ENCODE assay signal across 8 mouse cellular contexts in genomic region chr11:80208465-80208859, GRCm38 (mm10). TPM values are rescaled to one million over a fixed set of nuclear protein-coding genes. Genes with fewer than 3 reads are reported as not detected.
DNase-seq lines count a peak whose midpoint lies in the region; ATAC-seq and TF ChIP-seq lines count a peak whose summit lies in the region.

No protein-coding gene starts in this region.

- no peaks in the 10 kb centered on the region for H3K27me3 ChIP-seq in embryonic facial prominence, embryonic 11.5 days (ENCODE audit: control insufficient read depth, insufficient read depth, low read length)
- no peaks in the 10 kb centered on the region for H3K27me3 ChIP-seq in hindbrain, embryonic 15.5 days
- H3K27me3 ChIP-seq in midbrain, embryonic 11.5 days (ENCODE audit: control insufficient read depth, insufficient read depth, low read length), result no peaks in the 10 kb centered on the region

- TF ChIP-seq CTCF in gastrocnemius, adult 2 months (IDR thresholded peaks at IDR 0.05), result no peak

- H3K9ac ChIP-seq in embryonic facial prominence, embryonic 11.5 days (replicated peaks; ENCODE audit: low read length), result no peak overlapping the region
- no peak overlapping the region for H3K9ac ChIP-seq in hindbrain, embryonic 15.5 days
- H3K9ac ChIP-seq in midbrain, embryonic 11.5 days (ENCODE audit: low read length), result no peak overlapping the region

- no peak overlapping the region for H3K4me2 ChIP-seq in embryonic facial prominence, embryonic 11.5 days (ENCODE audit: low read depth, low read length)
- H3K4me2 ChIP-seq in hindbrain, embryonic 15.5 days, result peak overlapping the region; percentile 29
- no peak overlapping the region for H3K4me2 ChIP-seq in midbrain, embryonic 11.5 days

- no peaks in the 10 kb centered on the region for H3K4me1 ChIP-seq in embryonic facial prominence, embryonic 11.5 days (ENCODE audit: control insufficient read depth, insufficient read depth, low read length)
- H3K4me1 ChIP-seq in hindbrain, embryonic 15.5 days (replicated peaks), result peaks cover 18% of the 10 kb centered on the region
- peaks cover 8% of the 10 kb centered on the region for H3K4me1 ChIP-seq in midbrain, embryonic 11.5 days (ENCODE audit: control insufficient read depth, insufficient read depth, low read length)

- 36% methylated on average over 7 of the region's 7 CpGs for WGBS in embryonic facial prominence, embryonic 11.5 days
- 37% methylated on average over 7 of the region's 7 CpGs for WGBS in hindbrain, embryonic 15.5 days
- 34% methylated on average over 7 of the region's 7 CpGs for WGBS in midbrain, embryonic 11.5 days

- H3K9me3 ChIP-seq in embryonic facial prominence, embryonic 11.5 days (replicated peaks; ENCODE audit: control insufficient read depth, low read length), result no peaks in the 10 kb centered on the region
- H3K9me3 ChIP-seq in hindbrain, embryonic 15.5 days, result no peaks in the 10 kb centered on the region
- H3K9me3 ChIP-seq in midbrain, embryonic 11.5 days (ENCODE audit: control insufficient read depth, low read length), result no peaks in the 10 kb centered on the region

- intact Hi-C loops in gastrocnemius, adult 2 months (cut with DNase I), result no loop called here
- intact Hi-C loops in gastrocnemius, postnatal 14 days (cut with DNase I; ENCODE audit: low total_unique reads), result no loop called here
- intact Hi-C loops in left cerebral cortex, postnatal 14 days (cut with DNase I), result no loop called here

- H3K27ac ChIP-seq in gastrocnemius, adult 2 months, result peak overlapping the region; percentile 43
- H3K27ac ChIP-seq in embryonic facial prominence, embryonic 11.5 days (replicated peaks; ENCODE audit: low read depth, low read length), result no peak overlapping the region
- no peak overlapping the region for H3K27ac ChIP-seq in hindbrain, embryonic 15.5 days (replicated peaks)
- no peak overlapping the region for H3K27ac ChIP-seq in midbrain, embryonic 11.5 days (ENCODE audit: low read depth, low read length)

- no peaks in the 10 kb centered on the region for H3K36me3 ChIP-seq in embryonic facial prominence, embryonic 11.5 days (replicated peaks; ENCODE audit: control insufficient read depth, insufficient read depth, low read depth, low read length)
- no peaks in the 10 kb centered on the region for H3K36me3 ChIP-seq in hindbrain, embryonic 15.5 days
- H3K36me3 ChIP-seq in midbrain, embryonic 11.5 days (ENCODE audit: control insufficient read depth, insufficient read depth, low read length), result no peaks in the 10 kb centered on the region

- ATAC-seq in embryonic facial prominence, embryonic 11.5 days (replicated peaks; ENCODE audit: insufficient number of reproducible peaks, low FRiP score, low TSS enrichment, low read depth), result peak; percentile 34
- ATAC-seq in hindbrain, embryonic 15.5 days (ENCODE audit: low FRiP score, low read depth), result peak; percentile 63; the same call in 1 of the 2 replicates
- ATAC-seq in midbrain, embryonic 11.5 days (ENCODE audit: low FRiP score), result no peak; the same call in 1 of the 2 replicates

- H3K4me3 ChIP-seq in gastrocnemius, adult 2 months, result peak overlapping the region; percentile 85
- H3K4me3 ChIP-seq in embryonic facial prominence, embryonic 11.5 days (ENCODE audit: low read depth, low read length), result peak overlapping the region; percentile 73; the same call in 1 of the 2 replicates
- H3K4me3 ChIP-seq in hindbrain, embryonic 15.5 days, result peak overlapping the region; percentile 90; the same call in 1 of the 2 replicates
- H3K4me3 ChIP-seq in midbrain, embryonic 11.5 days (ENCODE audit: low read depth, low read length), result peak overlapping the region; percentile 76; the same call in 1 of the 2 replicates

- DNase-seq in gastrocnemius, adult 2 months, result no peak
- DNase-seq in gastrocnemius, postnatal 14 days, result no peak
- DNase-seq in embryonic facial prominence, embryonic 11.5 days (ENCODE audit: low spot score), result no peak
- DNase-seq in midbrain, embryonic 11.5 days (ENCODE audit: low spot score, missing footprints), result peak; percentile 88
- no peak for DNase-seq in embryo, embryonic 11 days
- DNase-seq in right cerebral cortex, adult 2 months (ENCODE audit: low spot score in 2 of 2), result no peak
- no peak for DNase-seq in left cerebral cortex, postnatal 14 days (ENCODE audit: low spot score in 2 of 2)

RNA-seq across cellular contexts. Expression of gene Rhot1, which starts 0.4 kb away (rescaled TPM):
- total RNA-seq in gastrocnemius, adult 2 months (2021), result 10 to 100 TPM; 43.6 to 45.3 TPM
- 10 to 100 TPM; 38.6 to 38.9 TPM for total RNA-seq in gastrocnemius, postnatal 14 days (2021)
- 70.2 and 73.1 TPM in 2 replicates for polyA plus RNA-seq in embryonic facial prominence, embryonic 11.5 days (2014; fragmentation: Nextera tagmentation; extraction: Ambion mirVana)
- 67.4 and 72.7 TPM in 2 replicates for polyA plus RNA-seq in hindbrain, embryonic 15.5 days (2015; fragmentation: Nextera tagmentation; extraction: Ambion mirVana)
- polyA plus RNA-seq in midbrain, embryonic 11.5 days (2014; fragmentation: Nextera tagmentation; extraction: Ambion mirVana), result 66.0 and 79.2 TPM in 2 replicates
- total RNA-seq in left cerebral cortex, postnatal 14 days (2021), result 10 to 100 TPM; 69.9 to 72.3 TPM

RNA-seq across cellular contexts. Expression of gene Rnf135, which starts 24.8 kb away (rescaled TPM):
- 1 to 10 TPM; 2.2 to 2.4 TPM for total RNA-seq in gastrocnemius, adult 2 months (2021)
- total RNA-seq in gastrocnemius, postnatal 14 days (2021), result 1 to 10 TPM; 3.6 to 3.7 TPM
- 4.5 and 6.0 TPM in 2 replicates for polyA plus RNA-seq in embryonic facial prominence, embryonic 11.5 days (2014; fragmentation: Nextera tagmentation; extraction: Ambion mirVana)
- 3.3 and 3.9 TPM in 2 replicates for polyA plus RNA-seq in hindbrain, embryonic 15.5 days (2015; fragmentation: Nextera tagmentation; extraction: Ambion mirVana)
- 2.1 and 2.8 TPM in 2 replicates for polyA plus RNA-seq in midbrain, embryonic 11.5 days (2014; fragmentation: Nextera tagmentation; extraction: Ambion mirVana)
- 1 to 10 TPM; 2.9 to 4.3 TPM for total RNA-seq in left cerebral cortex, postnatal 14 days (2021)

RNA-seq across cellular contexts. Expression of gene Adap2, which starts 54.6 kb away (rescaled TPM):
- total RNA-seq in gastrocnemius, adult 2 months (2021), result 1 to 10 TPM; 4.2 to 4.7 TPM
- total RNA-seq in gastrocnemius, postnatal 14 days (2021), result 10 to 100 TPM in 1 of 2 experiments, 1 to 10 TPM in 1; 7.4 to 10.7 TPM
- 0.60 and 0.88 TPM in 2 replicates for polyA plus RNA-seq in embryonic facial prominence, embryonic 11.5 days (2014; fragmentation: Nextera tagmentation; extraction: Ambion mirVana)
- 4.1 TPM in 2 replicates for polyA plus RNA-seq in hindbrain, embryonic 15.5 days (2015; fragmentation: Nextera tagmentation; extraction: Ambion mirVana)
- 1.6 and 1.8 TPM in 2 replicates for polyA plus RNA-seq in midbrain, embryonic 11.5 days (2014; fragmentation: Nextera tagmentation; extraction: Ambion mirVana)
- total RNA-seq in left cerebral cortex, postnatal 14 days (2021), result 10 to 100 TPM in 1 of 2 experiments, 1 to 10 TPM in 1; 8.3 to 10.2 TPM
